Mouse (Mus musculus): ENCODE results near the gene Cbfa2t2. TPM values are rescaled to one million over a fixed set of nuclear protein-coding genes. Genes with fewer than 3 reads are reported as not detected.

Gene Cbfa2t2
- polyA plus RNA-seq, 1 experiment from 2014 or later: 43.6 TPM

- ATAC-seq (ENCODE audit: insufficient number of reproducible peaks, insufficient read depth, low FRiP score, low read depth): no peak
- no peaks in the 10 kb centered on the region for H3K36me3 ChIP-seq (ENCODE audit: control insufficient read depth, insufficient read depth, low read length)
- no peaks in the 10 kb centered on the region for H3K27me3 ChIP-seq (ENCODE audit: control insufficient read depth, insufficient read depth, low read length)
- H3K4me2 ChIP-seq (replicated peaks; ENCODE audit: low read depth, low read length): no peak overlapping the region
- no peak overlapping the region for H3K27ac ChIP-seq (ENCODE audit: low read length)
- no peak overlapping the region for H3K4me3 ChIP-seq (ENCODE audit: low read depth, low read length)
- WGBS: 57% methylated on average over 5 of the region's 5 CpGs
- H3K4me1 ChIP-seq (ENCODE audit: control insufficient read depth, insufficient read depth, low read length): peaks cover 5% of the 10 kb centered on the region; the same call in 1 of the 2 replicates
- no peaks in the 10 kb centered on the region for H3K9me3 ChIP-seq (ENCODE audit: control insufficient read depth, low read depth, low read length)
- H3K9ac ChIP-seq (replicated peaks; ENCODE audit: low read depth, low read length): no peak overlapping the region
Measured at GRCm38 (mm10) chr2:154405447-154405994, 30.8 kb upstream of the Cbfa2t2 start.

GRCm38 (mm10) chr2:154407063-154407642 is 29.1 kb upstream of the Cbfa2t2 start:
- Histone ChIP-seq H3K4me3 (ENCODE audit: low read depth, low read length) (peak overlapping the region; percentile 58), H3K4me2 (replicated peaks; ENCODE audit: low read depth, low read length) (peak overlapping the region; percentile 50), H3K27me3 (ENCODE audit: control insufficient read depth, insufficient read depth, low read length) (no peaks in the 10 kb centered on the region), H3K36me3 (ENCODE audit: control insufficient read depth, insufficient read depth, low read length) (no peaks in the 10 kb centered on the region), H3K9me3 (ENCODE audit: control insufficient read depth, low read depth, low read length) (no peaks in the 10 kb centered on the region), H3K27ac (ENCODE audit: low read length) (no peak overlapping the region), H3K4me1 (ENCODE audit: control insufficient read depth, insufficient read depth, low read length) (peaks cover 5% of the 10 kb centered on the region; the same call in 1 of the 2 replicates), H3K9ac (replicated peaks; ENCODE audit: low read depth, low read length) (peak overlapping the region; percentile 26; the same call in 1 of the 2 replicates)
- 29% methylated on average over 11 of the region's 11 CpGs for WGBS
- no peak for ATAC-seq (ENCODE audit: insufficient number of reproducible peaks, insufficient read depth, low FRiP score, low read depth)

GRCm38 (mm10) chr2:154407643-154408445 is 28.4 kb upstream of the Cbfa2t2 start, which contains the start of gene Snta1:
Snta1 (minus strand) TSS chr2:154408099.
- peak within 1 kb of the TSS; percentile 26 for H3K9ac ChIP-seq (replicated peaks; ENCODE audit: low read depth, low read length)
- WGBS: 1% methylated on average over 74 of the region's 84 CpGs
- peaks cover 4% of the 10 kb centered on the region; the same call in 1 of the 2 replicates for H3K4me1 ChIP-seq (ENCODE audit: control insufficient read depth, insufficient read depth, low read length)
- H3K27me3 ChIP-seq (ENCODE audit: control insufficient read depth, insufficient read depth, low read length): no peaks in the 10 kb centered on the region
- peak within 1 kb of the TSS; percentile 58 for H3K4me3 ChIP-seq (ENCODE audit: low read depth, low read length)
- no peaks in the 10 kb centered on the region for H3K36me3 ChIP-seq (ENCODE audit: control insufficient read depth, insufficient read depth, low read length)
- peak; percentile 84 for ATAC-seq (ENCODE audit: insufficient number of reproducible peaks, insufficient read depth, low FRiP score, low read depth)
- H3K9me3 ChIP-seq (ENCODE audit: control insufficient read depth, low read depth, low read length): no peaks in the 10 kb centered on the region
- peak within 1 kb of the TSS; percentile 50 for H3K4me2 ChIP-seq (replicated peaks; ENCODE audit: low read depth, low read length)
- H3K27ac ChIP-seq (ENCODE audit: low read length): no peak within 1 kb of the TSS

GRCm38 (mm10) chr2:154410355-154410754 is 25.9 kb upstream of the Cbfa2t2 start:
- Histone ChIP-seq H3K9ac (replicated peaks; ENCODE audit: low read depth, low read length) (no peak overlapping the region), H3K4me1 (ENCODE audit: control insufficient read depth, insufficient read depth, low read length) (no peaks in the 10 kb centered on the region), H3K36me3 (ENCODE audit: control insufficient read depth, insufficient read depth, low read length) (no peaks in the 10 kb centered on the region), H3K27me3 (ENCODE audit: control insufficient read depth, insufficient read depth, low read length) (no peaks in the 10 kb centered on the region), H3K9me3 (ENCODE audit: control insufficient read depth, low read depth, low read length) (no peaks in the 10 kb centered on the region), H3K27ac (ENCODE audit: low read length) (no peak overlapping the region), H3K4me3 (ENCODE audit: low read depth, low read length) (no peak overlapping the region), H3K4me2 (replicated peaks; ENCODE audit: low read depth, low read length) (no peak overlapping the region)
- ATAC-seq (ENCODE audit: insufficient number of reproducible peaks, insufficient read depth, low FRiP score, low read depth): no peak
- WGBS: 63% methylated on average over 2 of the region's 2 CpGs

GRCm38 (mm10) chr2:154412018-154412666 is 24.1 kb upstream of the Cbfa2t2 start:
- 65% methylated on average over 7 of the region's 7 CpGs for WGBS
- H3K27ac ChIP-seq (ENCODE audit: low read length): no peak overlapping the region
- no peak for ATAC-seq (ENCODE audit: insufficient number of reproducible peaks, insufficient read depth, low FRiP score, low read depth)
- no peaks in the 10 kb centered on the region for H3K36me3 ChIP-seq (ENCODE audit: control insufficient read depth, insufficient read depth, low read length)
- no peak overlapping the region for H3K4me3 ChIP-seq (ENCODE audit: low read depth, low read length)
- H3K27me3 ChIP-seq (ENCODE audit: control insufficient read depth, insufficient read depth, low read length): no peaks in the 10 kb centered on the region
- no peaks in the 10 kb centered on the region for H3K4me1 ChIP-seq (ENCODE audit: control insufficient read depth, insufficient read depth, low read length)
- H3K4me2 ChIP-seq (replicated peaks; ENCODE audit: low read depth, low read length): no peak overlapping the region
- no peak overlapping the region for H3K9ac ChIP-seq (replicated peaks; ENCODE audit: low read depth, low read length)
- H3K9me3 ChIP-seq (ENCODE audit: control insufficient read depth, low read depth, low read length): no peaks in the 10 kb centered on the region

- Histone ChIP-seq H3K27ac (ENCODE audit: low read length) (no peak overlapping the region), H3K9ac (replicated peaks; ENCODE audit: low read depth, low read length) (no peak overlapping the region), H3K9me3 (ENCODE audit: control insufficient read depth, low read depth, low read length) (no peaks in the 10 kb centered on the region), H3K27me3 (ENCODE audit: control insufficient read depth, insufficient read depth, low read length) (no peaks in the 10 kb centered on the region), H3K4me3 (ENCODE audit: low read depth, low read length) (no peak overlapping the region), H3K4me1 (ENCODE audit: control insufficient read depth, insufficient read depth, low read length) (no peaks in the 10 kb centered on the region), H3K36me3 (ENCODE audit: control insufficient read depth, insufficient read depth, low read length) (no peaks in the 10 kb centered on the region), H3K4me2 (replicated peaks; ENCODE audit: low read depth, low read length) (no peak overlapping the region)
- ATAC-seq (ENCODE audit: insufficient number of reproducible peaks, insufficient read depth, low FRiP score, low read depth): no peak
- 7% methylated on average over 3 of the region's 3 CpGs for WGBS
Measured at GRCm38 (mm10) chr2:154417107-154417506, 19.2 kb upstream of the Cbfa2t2 start.

- no peaks in the 10 kb centered on the region for H3K27me3 ChIP-seq (ENCODE audit: control insufficient read depth, insufficient read depth, low read length)
- H3K9ac ChIP-seq (replicated peaks; ENCODE audit: low read depth, low read length): no peak overlapping the region
- no peaks in the 10 kb centered on the region for H3K4me1 ChIP-seq (ENCODE audit: control insufficient read depth, insufficient read depth, low read length)
- no peaks in the 10 kb centered on the region for H3K9me3 ChIP-seq (ENCODE audit: control insufficient read depth, low read depth, low read length)
- no peak overlapping the region for H3K27ac ChIP-seq (ENCODE audit: low read length)
- no peaks in the 10 kb centered on the region for H3K36me3 ChIP-seq (ENCODE audit: control insufficient read depth, insufficient read depth, low read length)
- 89% methylated on average over 7 of the region's 7 CpGs for WGBS
- H3K4me2 ChIP-seq (replicated peaks; ENCODE audit: low read depth, low read length): no peak overlapping the region
- no peak overlapping the region for H3K4me3 ChIP-seq (ENCODE audit: low read depth, low read length)
- ATAC-seq (ENCODE audit: insufficient number of reproducible peaks, insufficient read depth, low FRiP score, low read depth): no peak
Measured at GRCm38 (mm10) chr2:154418001-154418400, 18.3 kb upstream of the Cbfa2t2 start.
